9 mouse cellular contexts compared by ENCODE assay signal in genomic region chr1:156616989-156617598, GRCm38 (mm10). TPM values are rescaled to one million over a fixed set of nuclear protein-coding genes. Genes with fewer than 3 reads are reported as not detected.
DNase-seq lines count a peak whose midpoint lies in the region; ATAC-seq and TF ChIP-seq lines count a peak whose summit lies in the region.
"Had no signal": no experiment of that assay in that cellular context is flagged by ENCODE, and none has a peak within 500 bp of the region (broad histone marks: within the 10 kb centered on the region; RNA-seq: fewer than 3 reads in every experiment).

No protein-coding gene starts in this region.

- H3K4me1 ChIP-seq in limb, embryonic 14.5 days (ENCODE audit: control insufficient read depth, insufficient read depth, low read length) = peaks cover 21% of the 10 kb centered on the region
- peaks cover 26% of the 10 kb centered on the region for H3K4me1 ChIP-seq in stomach, embryonic 16.5 days (ENCODE audit: control insufficient read depth, insufficient read depth, low read length)

- H3K9ac ChIP-seq in limb, embryonic 14.5 days (ENCODE audit: low read depth, low read length, severe bottlenecking) = no peak overlapping the region
- H3K9ac ChIP-seq in stomach, embryonic 16.5 days (ENCODE audit: low read length) = peak overlapping the region; percentile 48

- H3K27ac ChIP-seq in limb, embryonic 14.5 days (replicated peaks; ENCODE audit: low read depth, low read length) = peak overlapping the region; percentile 52; the same call in 1 of the 2 replicates
- peak overlapping the region; percentile 85 for H3K27ac ChIP-seq in stomach, embryonic 16.5 days (ENCODE audit: low read length)

- ATAC-seq in CD4-positive, CD25-positive, alpha-beta regulatory T cell, adult 4 months = no peak
- no peak for ATAC-seq in limb, embryonic 14.5 days (ENCODE audit: low FRiP score, low read depth)
- ATAC-seq in stomach, embryonic 16.5 days (ENCODE audit: insufficient read depth, low FRiP score) = no peak

- no peaks in the 10 kb centered on the region; the same call in 1 of the 2 replicates for H3K36me3 ChIP-seq in limb, embryonic 14.5 days (ENCODE audit: control insufficient read depth, insufficient read depth, low read length)
- H3K36me3 ChIP-seq in stomach, embryonic 16.5 days (ENCODE audit: control insufficient read depth, insufficient read depth, low read length) = no peaks in the 10 kb centered on the region

- no peaks in the 10 kb centered on the region for H3K27me3 ChIP-seq in limb, embryonic 14.5 days (ENCODE audit: control insufficient read depth, insufficient read depth, low read length)
- H3K27me3 ChIP-seq in stomach, embryonic 16.5 days (ENCODE audit: control insufficient read depth, insufficient read depth, low read length) = no peaks in the 10 kb centered on the region

- no peak for TF ChIP-seq POLR2A in limb, embryonic 14.5 days (IDR thresholded peaks at IDR 0.05; ENCODE audit: borderline replicate concordance, extremely low read depth, insufficient read depth, insufficient read length)

- peak; percentile 25 for DNase-seq in CD4-positive, CD25-positive, alpha-beta regulatory T cell, adult 2 months (ENCODE audit: low read depth, low spot score)
- DNase-seq in urinary bladder, adult 18-20 months (ENCODE audit: low spot score in 2 of 2) = peak; percentile 19 to 25
- DNase-seq in urinary bladder, adult 2 months (ENCODE audit: low spot score) = no peak
- peak; percentile 26 for DNase-seq in limb, embryonic 14.5 days (ENCODE audit: low spot score)
- DNase-seq in ovary, postnatal 36 days (ENCODE audit: low spot score) = no peak
- no peak for DNase-seq in thymus, postnatal 0 days (ENCODE audit: low spot score)
- DNase-seq: gastrocnemius, postnatal 25 days had no signal

- WGBS in limb, embryonic 14.5 days = 50% methylated on average over 12 of the region's 12 CpGs
- 41% methylated on average over 12 of the region's 12 CpGs for WGBS in stomach, embryonic 16.5 days

- H3K4me3 ChIP-seq in limb, embryonic 14.5 days (replicated peaks; ENCODE audit: low read length) = no peak overlapping the region
- H3K4me3 ChIP-seq in stomach, embryonic 16.5 days (replicated peaks; ENCODE audit: low read length) = peak overlapping the region; percentile 20; the same call in 1 of the 2 replicates

- no peak overlapping the region for H3K4me2 ChIP-seq in limb, embryonic 14.5 days (replicated peaks; ENCODE audit: low read depth, low read length, severe bottlenecking)
- H3K4me2 ChIP-seq in stomach, embryonic 16.5 days (ENCODE audit: low read depth, low read length) = peak overlapping the region; percentile 40

- no peaks in the 10 kb centered on the region for H3K9me3 ChIP-seq in limb, embryonic 14.5 days (ENCODE audit: control insufficient read depth, low read length)
- no peaks in the 10 kb centered on the region for H3K9me3 ChIP-seq in stomach, embryonic 16.5 days (replicated peaks; ENCODE audit: control insufficient read depth, low read length)

RNA-seq across cellular contexts. Expression of gene Tor3a, which starts 57.1 kb away (rescaled TPM):
- 10 to 100 TPM; 28.4 to 29.6 TPM for polyA plus RNA-seq in CD4-positive, CD25-positive, alpha-beta regulatory T cell, adult 4 months (2017; shearing (Covaris generic))
- polyA plus RNA-seq in urinary bladder, adult 2 months (2012; rRNA removed) = 21.3 and 24.3 TPM in 2 replicates
- 7.6 and 7.7 TPM in 2 replicates for polyA plus RNA-seq in limb, embryonic 14.5 days (2012; rRNA removed)
- polyA plus RNA-seq in limb, embryonic 14.5 days (2014; fragmentation: Nextera tagmentation; extraction: Ambion mirVana) = 10.1 and 14.7 TPM in 2 replicates
- 14.6 and 19.2 TPM in 2 replicates for polyA plus RNA-seq in stomach, embryonic 16.5 days (2015; fragmentation: Nextera tagmentation; extraction: Ambion mirVana)
- 18.6 and 19.7 TPM in 2 replicates for polyA plus RNA-seq in thymus, postnatal 0 days (2015; fragmentation: Nextera tagmentation; extraction: Ambion mirVana)

RNA-seq across cellular contexts. Expression of gene Abl2, which starts 58.5 kb away (rescaled TPM):
- 1 to 10 TPM; 4.6 to 4.9 TPM for polyA plus RNA-seq in CD4-positive, CD25-positive, alpha-beta regulatory T cell, adult 4 months (2017; shearing (Covaris generic))
- 7.0 and 9.0 TPM in 2 replicates for polyA plus RNA-seq in urinary bladder, adult 2 months (2012; rRNA removed)
- 10.2 and 10.9 TPM in 2 replicates for polyA plus RNA-seq in limb, embryonic 14.5 days (2012; rRNA removed)
- 6.2 and 6.9 TPM in 2 replicates for polyA plus RNA-seq in limb, embryonic 14.5 days (2014; fragmentation: Nextera tagmentation; extraction: Ambion mirVana)
- polyA plus RNA-seq in stomach, embryonic 16.5 days (2015; fragmentation: Nextera tagmentation; extraction: Ambion mirVana) = 3.1 and 3.6 TPM in 2 replicates
- 2.4 and 3.7 TPM in 2 replicates for polyA plus RNA-seq in thymus, postnatal 0 days (2015; fragmentation: Nextera tagmentation; extraction: Ambion mirVana)

Comparison
In these comparisons a context has a peak if more than half of its experiments do, and no peak if none do; other contexts are left out.
1. DNase-seq: peak in CD4-positive, CD25-positive, alpha-beta regulatory T cell, adult 2 months (single experiment), urinary bladder, adult 18-20 months (2 of 2) and limb, embryonic 14.5 days (single experiment); none in urinary bladder, adult 2 months (single experiment), ovary, postnatal 36 days (single experiment) and thymus, postnatal 0 days (single experiment).